Comparison of ENCODE assay signal across 17 mouse cellular contexts in the genomic region with DNA sequence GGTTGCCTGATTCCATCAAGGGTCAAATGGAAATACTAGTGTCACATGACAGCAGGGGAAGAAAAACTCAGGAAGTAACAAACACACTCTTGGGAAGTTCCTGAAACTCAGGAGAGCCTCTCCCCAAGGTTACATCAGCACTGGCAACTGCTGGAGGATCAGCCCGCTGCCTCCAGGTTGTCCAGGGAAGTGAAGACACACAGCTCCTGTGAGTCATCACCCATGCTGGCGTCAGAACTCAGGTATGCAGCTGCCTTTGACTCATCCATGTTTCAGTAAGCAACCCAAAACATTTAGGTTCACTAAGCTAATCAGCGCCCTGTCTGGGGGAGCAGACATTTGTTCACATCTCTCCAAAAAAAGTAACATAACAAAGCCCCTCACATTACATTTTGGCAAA. TPM values are rescaled to one million over a fixed set of nuclear protein-coding genes. Genes with fewer than 3 reads are reported as not detected.
"Had no signal": no experiment of that assay in that cellular context is flagged by ENCODE, and none has a peak within 500 bp of the region (broad histone marks: within the 10 kb centered on the region; RNA-seq: fewer than 3 reads in every experiment).

No protein-coding gene starts in this region.

- DNase-seq: lung, adult 2 months; lung, postnatal 14 days; lung, postnatal 36 days; right cerebral cortex, postnatal 14 days; thymus, adult 2 months; thymus, postnatal 25 days; thymus, postnatal 4 days had no signal

- ATAC-seq: lung, postnatal 0 days; midbrain, embryonic 13.5 days; midbrain, embryonic 15.5 days had no signal

- H3K4me3 ChIP-seq: lung, embryonic 15.5 days; megakaryocyte, embryonic 14.5 days; midbrain, embryonic 13.5 days; midbrain, embryonic 15.5 days; neural tube, embryonic 12.5 days; stomach, embryonic 15.5 days had no signal

- H3K36me3 ChIP-seq: lung, embryonic 15.5 days; midbrain, embryonic 13.5 days; midbrain, embryonic 15.5 days; neural tube, embryonic 12.5 days; stomach, embryonic 15.5 days had no signal

- H3K4me1 ChIP-seq: midbrain, embryonic 13.5 days; midbrain, embryonic 15.5 days; neural tube, embryonic 12.5 days; stomach, embryonic 15.5 days had no signal

- H3K9ac ChIP-seq: lung, embryonic 15.5 days; midbrain, embryonic 13.5 days; midbrain, embryonic 15.5 days; neural tube, embryonic 12.5 days; stomach, embryonic 15.5 days had no signal

- H3K27ac ChIP-seq: lung, embryonic 15.5 days; macrophage; midbrain, embryonic 13.5 days; midbrain, embryonic 15.5 days; neural tube, embryonic 12.5 days; stomach, embryonic 15.5 days; stomach, postnatal 0 days had no signal

- H3K27me3 ChIP-seq: lung, embryonic 15.5 days; midbrain, embryonic 13.5 days; midbrain, embryonic 15.5 days; neural tube, embryonic 12.5 days; stomach, embryonic 15.5 days had no signal

- H3K4me2 ChIP-seq: lung, embryonic 15.5 days; midbrain, embryonic 11.5 days; midbrain, embryonic 13.5 days; midbrain, embryonic 15.5 days; neural tube, embryonic 12.5 days; stomach, embryonic 15.5 days had no signal

- H3K9me3 ChIP-seq: lung, embryonic 15.5 days; midbrain, embryonic 13.5 days; midbrain, embryonic 15.5 days; stomach, embryonic 15.5 days had no signal

RNA-seq across cellular contexts. Expression of a gene that starts 32.9 kb away (rescaled TPM):
- polyA plus RNA-seq: macrophage had no signal
